Mouse (Mus musculus) kidney, postnatal 0 days (tissue): ENCODE measurements at regions not wholly inside any gene's neighbourhood (a gene's known extent, or its start where the extent isn't known, plus 50 kb on each side); places are given as distances from the start of the nearest gene placed in this dataset.

ENCODE experiments used
- ATAC-seq: fragments of 200-750 bp; cut with Nextera tagmentation; replicated peaks from 2 replicates; pipeline ENCODE4 v1.8.0; 2017; ENCODE audit warnings: low read depth, moderate number of reproducible peaks, moderate TSS enrichment, moderate library complexity; ENCODE audit not compliant: low FRiP score
- DNase-seq: peaks from one replicate; pipeline ENCODE4 v3.0.0-alpha.2; 2016; ENCODE audit warnings: low spot score
- H3K27ac ChIP-seq: fragments of 300-500 bp; sonication (generic); 2 replicates; pipeline ENCODE4 v1.5.1; 2014; ENCODE audit warnings: mild to moderate bottlenecking
- H3K27me3 ChIP-seq: fragments of 300-500 bp; sonication (generic); 2 replicates; pipeline ENCODE4 v1.6.1; 2014; ENCODE audit warnings: low read length, mixed read lengths; ENCODE audit not compliant: insufficient read depth
- H3K36me3 ChIP-seq: fragments of 300-500 bp; sonication (generic); 2 replicates; pipeline ENCODE4 v1.6.1; 2014; ENCODE audit warnings: low read length, mixed read lengths; ENCODE audit not compliant: insufficient read depth
- H3K4me1 ChIP-seq: fragments of 300-500 bp; sonication (generic); replicated peaks from 2 replicates; pipeline ENCODE4 v1.6.1; 2014; ENCODE audit warnings: antibody characterized with exemption, low read length, mixed read lengths; ENCODE audit not compliant: insufficient read depth
- H3K4me2 ChIP-seq: fragments of 300-500 bp; sonication (generic); 2 replicates; pipeline ENCODE4 v1.6.1; 2014; ENCODE audit warnings: mild to moderate bottlenecking, low read length, moderate library complexity, mixed read lengths
- H3K4me3 ChIP-seq: fragments of 300-500 bp; sonication (generic); replicated peaks from 2 replicates; pipeline ENCODE4 v1.5.1; 2014; ENCODE audit warnings: low read depth, low read length
- H3K9ac ChIP-seq: fragments of 300-500 bp; sonication (generic); 2 replicates; pipeline ENCODE4 v1.6.1; 2014; ENCODE audit warnings: low read depth, low read length
- H3K9me3 ChIP-seq: fragments of 300-500 bp; sonication (generic); replicated peaks from 2 replicates; pipeline ENCODE4 v1.6.1; 2016; ENCODE audit warnings: low read length, inconsistent platforms, mixed read lengths
- CTCF ChIP-seq: IDR thresholded peaks from 2 replicates; pipeline ENCODE4 v1.5.1; 2016; ENCODE audit warnings: antibody characterized with exemption, low read depth, mild to moderate bottlenecking, moderate library complexity
- WGBS: fragments of 180-500 bp; shearing (Covaris S2); extraction: QIAGEN DNeasy Blood & Tissue Kit; methylation state at CpG from one replicate; pipeline ENCODE4 v1.1.7; 2014; 5-methylcytosine and 5-hydroxymethylcytosine counted together

DNA sequence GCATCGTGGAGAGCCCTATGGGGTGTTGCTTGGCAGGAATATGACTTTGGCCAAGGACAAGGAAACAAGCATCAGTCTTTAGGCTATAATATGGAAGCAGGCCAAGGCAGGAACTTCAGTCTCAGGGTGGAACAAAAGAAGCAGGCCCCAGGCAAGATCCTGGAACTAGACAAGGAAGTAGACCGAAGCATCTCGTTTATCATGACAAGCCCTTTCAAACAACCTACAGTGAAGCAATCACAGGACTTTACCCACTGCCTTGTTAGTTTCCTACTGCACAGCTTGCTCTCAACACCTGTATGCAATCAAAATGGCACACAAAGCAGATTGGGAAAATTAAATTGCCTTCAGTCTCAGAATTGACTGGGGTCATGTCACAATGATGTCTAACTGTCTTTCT, 163.2 kb upstream of the Gulp1 start:
- no peak overlapping the region for H3K9ac ChIP-seq
- 63% methylated on average over 3 of the region's 3 CpGs for WGBS
- no peaks in the 10 kb centered on the region for H3K9me3 ChIP-seq
- no peaks in the 10 kb centered on the region for H3K27me3 ChIP-seq
- H3K4me3 ChIP-seq = no peak overlapping the region
- no peaks in the 10 kb centered on the region for H3K4me1 ChIP-seq
- H3K4me2 ChIP-seq = no peak overlapping the region
- ATAC-seq (no peak), DNase-seq (no peak)
- no peaks in the 10 kb centered on the region for H3K36me3 ChIP-seq
- no peak for TF ChIP-seq CTCF
- no peak overlapping the region for H3K27ac ChIP-seq

DNA sequence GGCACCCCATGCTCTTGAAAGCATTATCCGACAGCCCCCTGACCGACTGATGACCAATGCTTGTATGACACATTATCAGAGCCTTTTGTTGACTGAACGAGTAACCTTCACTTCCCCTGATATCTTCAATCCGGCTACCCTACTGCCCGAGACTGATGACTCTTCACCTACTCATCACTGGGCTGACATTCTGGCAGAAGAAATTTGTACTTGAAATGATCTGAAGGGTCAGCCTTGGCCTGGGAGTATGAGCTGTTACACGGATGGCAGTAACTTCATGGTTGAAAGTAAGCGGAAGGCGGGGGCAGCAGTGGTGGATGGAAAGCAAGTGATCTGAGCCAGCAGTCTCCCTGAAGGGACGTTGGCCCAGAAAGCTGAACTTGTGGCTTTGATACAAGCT, 159.2 kb upstream of the Gulp1 start:
- no peak overlapping the region for H3K27ac ChIP-seq
- WGBS = 88% methylated on average over 9 of the region's 9 CpGs
- TF ChIP-seq CTCF = no peak
- H3K36me3 ChIP-seq = no peaks in the 10 kb centered on the region
- no peaks in the 10 kb centered on the region for H3K4me1 ChIP-seq
- no peaks in the 10 kb centered on the region for H3K9me3 ChIP-seq
- H3K4me2 ChIP-seq = no peak overlapping the region
- H3K4me3 ChIP-seq = no peak overlapping the region
- no peak overlapping the region for H3K9ac ChIP-seq
- DNase-seq (no peak), ATAC-seq (no peak)
- no peaks in the 10 kb centered on the region for H3K27me3 ChIP-seq

DNA sequence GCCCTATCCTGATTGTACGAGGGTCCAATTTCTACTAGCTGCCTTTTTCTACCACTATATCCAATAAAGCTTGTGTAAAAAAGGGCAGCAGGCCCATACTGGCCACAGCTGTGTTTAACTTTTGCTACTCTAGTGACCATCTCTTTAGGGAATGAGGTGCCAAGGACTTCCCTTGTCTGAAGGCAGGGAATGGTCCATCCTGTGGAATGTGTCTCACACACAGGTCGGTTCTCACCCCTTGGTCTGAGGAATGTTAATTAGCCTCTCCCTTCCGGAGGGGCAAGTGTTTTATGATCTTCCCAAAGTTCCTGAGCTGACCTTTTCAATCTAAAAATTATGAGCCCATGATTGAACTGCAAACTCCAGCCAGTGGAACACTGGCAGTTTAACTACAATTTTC, 155.8 kb upstream of the Gulp1 start:
- 12% methylated on average over 3 of the region's 3 CpGs for WGBS
- Histone ChIP-seq H3K9me3 (no peaks in the 10 kb centered on the region), H3K27ac (no peak overlapping the region), H3K27me3 (no peaks in the 10 kb centered on the region), H3K4me1 (no peaks in the 10 kb centered on the region), H3K4me2 (no peak overlapping the region), H3K4me3 (no peak overlapping the region), H3K36me3 (no peaks in the 10 kb centered on the region), H3K9ac (no peak overlapping the region)
- TF ChIP-seq CTCF = no peak
- peak; percentile 22 for DNase-seq
- ATAC-seq = no peak; the same call in 1 of the 2 replicates

DNA sequence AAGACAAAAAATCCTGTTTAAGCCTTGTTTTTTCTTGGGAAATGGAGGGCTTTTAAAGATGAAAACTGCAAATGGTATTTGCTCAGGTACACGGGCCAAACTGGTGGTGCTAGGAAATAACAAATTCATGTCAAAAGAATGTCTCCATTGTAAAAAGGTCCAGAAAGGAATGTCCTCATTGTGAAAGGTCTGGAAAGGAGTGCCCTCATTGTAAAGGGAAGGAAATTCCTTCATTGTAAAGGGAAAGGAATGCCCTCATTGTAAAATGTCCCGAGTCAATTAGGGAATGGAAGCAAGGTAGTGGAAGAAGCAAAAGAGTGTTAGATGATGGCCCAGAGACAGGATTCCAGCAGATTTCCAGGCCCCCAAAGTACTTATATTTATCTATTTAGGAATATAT, 153.2 kb upstream of the Gulp1 start:
- H3K4me1 ChIP-seq = no peaks in the 10 kb centered on the region
- no peak for ATAC-seq

DNA sequence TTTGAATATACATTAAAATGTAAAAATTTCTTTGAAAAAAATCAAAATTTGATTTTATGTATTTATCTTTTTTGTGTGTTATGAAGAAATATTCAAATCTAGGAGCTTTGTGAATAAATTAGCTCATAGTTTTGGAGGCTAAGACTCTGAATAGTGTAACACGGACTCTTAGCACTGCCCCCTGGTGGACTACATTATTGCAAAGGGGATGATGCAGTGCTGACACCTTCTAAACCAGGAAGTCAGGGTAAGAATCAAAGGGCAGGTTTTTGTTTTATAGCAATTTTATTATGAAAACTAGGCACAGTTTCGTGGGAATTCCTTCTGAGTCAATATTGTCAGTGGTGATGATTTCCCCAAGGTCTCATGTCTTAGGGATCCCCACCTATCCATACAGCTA, 113.5 kb upstream of the Gulp1 start:
- no peak for DNase-seq
- no peak overlapping the region for H3K4me3 ChIP-seq

More for the DNA sequence above, 153.2 kb upstream of the Gulp1 start:
- H3K9ac ChIP-seq = no peak overlapping the region
- no peaks in the 10 kb centered on the region for H3K27me3 ChIP-seq
- H3K9me3 ChIP-seq = no peaks in the 10 kb centered on the region
- no peaks in the 10 kb centered on the region for H3K36me3 ChIP-seq
- 49% methylated on average over 2 of the region's 2 CpGs for WGBS
- H3K4me2 ChIP-seq = no peak overlapping the region
- no peak overlapping the region for H3K27ac ChIP-seq
- H3K4me3 ChIP-seq = no peak overlapping the region
- no peak for DNase-seq
- TF ChIP-seq CTCF = no peak

More for the DNA sequence above, 113.5 kb upstream of the Gulp1 start:
- H3K4me1 ChIP-seq = no peaks in the 10 kb centered on the region
- no peaks in the 10 kb centered on the region for H3K27me3 ChIP-seq
- H3K9ac ChIP-seq = no peak overlapping the region
- no peaks in the 10 kb centered on the region for H3K9me3 ChIP-seq
- no peak overlapping the region for H3K27ac ChIP-seq
- 87% methylated on average over 2 of the region's 2 CpGs for WGBS
- H3K36me3 ChIP-seq = no peaks in the 10 kb centered on the region
- TF ChIP-seq CTCF = peak; percentile 27; the same call in 1 of the 2 replicates
- no peak overlapping the region for H3K4me2 ChIP-seq
- no peak for ATAC-seq
